Mouse (Mus musculus) retina, embryonic 14.5 days (tissue): ENCODE data around the gene Wdr12.
"Not testable (repeated sequence)": the region's sequence is repeated elsewhere in the genome, so short reads cannot be mapped to it uniquely, and the experiment has no call there.

Source experiments
- DNase-seq: peaks from one replicate; pipeline ENCODE4 v3.0.0-alpha.2; 2015; ENCODE audit warnings: low spot score

Gene Wdr12

GRCm38 (mm10) chr1:60098024-60098781, at the start of gene Wdr12, which contains the start of gene Carf:
Gene Wdr12, minus strand, starts transcription at chr1:60098645.
Gene Carf, plus strand, starts transcription at chr1:60098247.
- DNase-seq = peak; percentile 98

GRCm38 (mm10) chr1:60137346-60137745, 38.9 kb upstream of the Wdr12 start:
- no peak for DNase-seq

GRCm38 (mm10) chr1:60117721-60118455, 19.4 kb upstream of the Wdr12 start:
- no peak for DNase-seq

GRCm38 (mm10) chr1:60104582-60104981, 6.1 kb upstream of the Wdr12 start:
- DNase-seq = no peak

- DNase-seq = no peak
Measured at GRCm38 (mm10) chr1:60098839-60099238, 394 bp upstream of the Wdr12 start.

GRCm38 (mm10) chr1:60097277-60098023, 995 bp downstream of the Wdr12 start:
- peak; percentile 83 for DNase-seq

- DNase-seq = peak; percentile 10
Measured at GRCm38 (mm10) chr1:60096572-60097276, 1.7 kb downstream of the Wdr12 start.

- no peak for DNase-seq
Measured at GRCm38 (mm10) chr1:60076411-60076810, 22.0 kb downstream of the Wdr12 start.

- DNase-seq = no peak
Measured at GRCm38 (mm10) chr1:60075590-60075989, 22.9 kb downstream of the Wdr12 start.

GRCm38 (mm10) chr1:60074935-60075334, 23.5 kb downstream of the Wdr12 start:
- no peak for DNase-seq

GRCm38 (mm10) chr1:60070725-60071124, 27.7 kb downstream of the Wdr12 start:
- DNase-seq = not testable (repeated sequence)

- no peak for DNase-seq
Measured at GRCm38 (mm10) chr1:60056310-60056709, 42.1 kb downstream of the Wdr12 start.

- DNase-seq = no peak
Measured at GRCm38 (mm10) chr1:60054659-60055058, 43.8 kb downstream of the Wdr12 start.

GRCm38 (mm10) chr1:60047481-60047880, 51.0 kb downstream of the Wdr12 start:
- not testable (repeated sequence) for DNase-seq

GRCm38 (mm10) chr1:60044595-60044994, 53.9 kb downstream of the Wdr12 start:
- no peak for DNase-seq

GRCm38 (mm10) chr1:60042796-60043469, 55.5 kb downstream of the Wdr12 start, which contains the start of gene Ica1l:
Gene Ica1l, minus strand, starts transcription at chr1:60043184.
- DNase-seq = peak; percentile 67

GRCm38 (mm10) chr1:60042398-60042795, 56.0 kb downstream of the Wdr12 start:
- DNase-seq = no peak

GRCm38 (mm10) chr1:60035044-60035443, 63.4 kb downstream of the Wdr12 start:
- DNase-seq = no peak
